Mouse (Mus musculus): ENCODE results near the gene Rrp7a.

- TF ChIP-seq CTCF (IDR thresholded peaks at IDR 0.05; ENCODE audit: extremely low read depth, insufficient read depth, low read length) (no peak), POLR2A (IDR thresholded peaks at IDR 0.05; ENCODE audit: extremely low read depth, insufficient read depth, low read length) (no peak)
Measured at GRCm38 (mm10) chr15:83167550-83168065, 45.0 kb upstream of the Rrp7a start.

Data from cortical plate, adult 2 months (tissue).